Mouse (Mus musculus) small intestine, adult 2 months (tissue): ENCODE measurements around the gene Dhrs1.

Experiments
- CTCF ChIP-seq: fragments of 200-500 bp; IDR thresholded peaks from 2 replicates; pipeline ENCODE4 v1.5.1; 2012; ENCODE audit warnings: low read depth, mild to moderate bottlenecking, control low read depth, inconsistent platforms, low read length, moderate library complexity, mixed read lengths; ENCODE audit not compliant: insufficient replicate concordance, insufficient read length; ENCODE audit errors: extremely low read depth
- POLR2A ChIP-seq: fragments of 200-500 bp; IDR thresholded peaks from 2 replicates; pipeline ENCODE4 v1.6.1; 2012; ENCODE audit warnings: low read depth, mild to moderate bottlenecking, control low read depth, inconsistent platforms, low read length, moderate library complexity

DNA sequence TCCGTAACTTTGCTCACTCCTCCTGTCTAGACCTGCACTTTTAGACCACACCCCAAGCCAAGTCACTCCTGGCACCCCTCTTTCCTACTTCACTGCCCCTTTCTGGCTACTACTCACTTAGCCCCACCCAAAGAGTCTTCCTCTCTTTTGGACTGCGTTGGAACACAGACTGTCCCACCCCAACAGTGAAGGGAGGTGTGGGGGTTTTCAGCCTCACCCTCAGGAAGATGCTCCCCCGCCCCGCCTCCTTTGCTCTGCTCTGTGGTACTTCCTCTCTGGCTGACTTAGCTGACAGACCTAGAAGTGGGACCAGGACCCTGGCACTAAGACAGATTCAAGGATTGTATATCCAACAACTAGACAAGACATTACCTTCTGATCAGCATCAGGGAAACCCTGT is 20.2 kb upstream of the Dhrs1 start, which contains the start of gene Ltb4r1:
- TF ChIP-seq CTCF = no peak
- TF ChIP-seq POLR2A = no peak
